ENCODE assay signal across 18 mouse cellular contexts in genomic region chr12:13639336-13639735, GRCm38 (mm10).
A peak's percentile ranks its signal among the peaks of the same experiment; 100 is the strongest.
DNase-seq lines count a peak whose midpoint lies in the region; ATAC-seq and TF ChIP-seq lines count a peak whose summit lies in the region.
"Had no signal": no experiment of that assay in that cellular context is flagged by ENCODE, and none has a peak within 500 bp of the region (broad histone marks: within the 10 kb centered on the region; RNA-seq: fewer than 3 reads in every experiment).

No protein-coding gene starts in this region.

- no peaks in the 10 kb centered on the region for H3K27me3 ChIP-seq in kidney, embryonic 16.5 days (ENCODE audit: insufficient read depth, low read length)
- no peaks in the 10 kb centered on the region for H3K27me3 ChIP-seq in myocyte (ENCODE audit: control insufficient read depth, insufficient read depth, insufficient read length)
- H3K27me3 ChIP-seq: kidney, embryonic 15.5 days; liver, embryonic 15.5 days; megakaryocyte, embryonic 14.5 days; neural tube, embryonic 12.5 days had no signal

- no peak for TF ChIP-seq CTCF in layer of hippocampus, adult 2 months (conservative IDR thresholded peaks at IDR 0.05)

- no peaks in the 10 kb centered on the region for H3K4me1 ChIP-seq in kidney, embryonic 16.5 days (ENCODE audit: insufficient read depth, low read length)
- H3K4me1 ChIP-seq: kidney, embryonic 15.5 days; liver, embryonic 15.5 days; megakaryocyte, embryonic 14.5 days; neural tube, embryonic 12.5 days had no signal

- no peak for TF ChIP-seq POLR2A in myocyte (IDR thresholded peaks at IDR 0.05; ENCODE audit: insufficient read length, low read depth)

- no peak overlapping the region for H3K9ac ChIP-seq in kidney, embryonic 16.5 days (replicated peaks; ENCODE audit: low read length)
- H3K9ac ChIP-seq: kidney, embryonic 15.5 days; liver, embryonic 15.5 days; neural tube, embryonic 12.5 days had no signal

- H3ac ChIP-seq in myocyte (ENCODE audit: control insufficient read depth, insufficient read length), result no peak overlapping the region

- ATAC-seq in kidney, embryonic 16.5 days (ENCODE audit: low FRiP score, low TSS enrichment), result no peak
- ATAC-seq: Patski had no signal

- DNase-seq in kidney, postnatal 4 days, result peak; percentile 35 to 45
- peak; percentile 0 for DNase-seq in MEL-GATA-1-ER (ENCODE audit: extremely low read depth, low read depth)
- DNase-seq in embryo, embryonic 10.5 days (ENCODE audit: low spot score), result peak; percentile 72
- DNase-seq in layer of hippocampus, adult 2 months (ENCODE audit: low spot score in 2 of 2), result no peak
- no peak for DNase-seq in gastrocnemius, postnatal 10 days
- DNase-seq: cerebellum, adult 9-10 months; gastrocnemius, adult 2 months; heart, postnatal 36 days; right cerebral cortex, postnatal 14 days; thymus, postnatal 4 days had no signal

- no peak overlapping the region for H3K27ac ChIP-seq in kidney, embryonic 16.5 days (ENCODE audit: low read length)
- no peak overlapping the region for H3K27ac ChIP-seq in layer of hippocampus, adult 2 months
- H3K27ac ChIP-seq: gastrocnemius, adult 2 months; kidney, embryonic 15.5 days; liver, embryonic 15.5 days; neural tube, embryonic 12.5 days had no signal

- 60% methylated on average over 1 of the region's 1 CpGs for WGBS in kidney, embryonic 16.5 days

- no peak overlapping the region for H3K4me3 ChIP-seq in kidney, embryonic 16.5 days (ENCODE audit: low read length)
- H3K4me3 ChIP-seq in myocyte, result no peak overlapping the region
- no peak overlapping the region for H3K4me3 ChIP-seq in layer of hippocampus, adult 2 months
- H3K4me3 ChIP-seq: erythroblast, embryonic 14.5 days; gastrocnemius, adult 2 months; kidney, embryonic 15.5 days; liver, embryonic 15.5 days; megakaryocyte, embryonic 14.5 days; neural tube, embryonic 12.5 days had no signal

- no peaks in the 10 kb centered on the region for H3K79me2 ChIP-seq in myocyte (ENCODE audit: control insufficient read depth, insufficient read depth)

- H3K36me3 ChIP-seq in kidney, embryonic 16.5 days (ENCODE audit: insufficient read depth, low read length), result no peaks in the 10 kb centered on the region
- no peaks in the 10 kb centered on the region for H3K36me3 ChIP-seq in myocyte (ENCODE audit: control insufficient read depth, insufficient read depth)
- H3K36me3 ChIP-seq: kidney, embryonic 15.5 days; liver, embryonic 15.5 days; neural tube, embryonic 12.5 days had no signal

- H3K4me2 ChIP-seq in kidney, embryonic 16.5 days (replicated peaks; ENCODE audit: low read depth, low read length), result no peak overlapping the region
- no peak overlapping the region for H3K4me2 ChIP-seq in myocyte (ENCODE audit: low read depth)
- H3K4me2 ChIP-seq: kidney, embryonic 15.5 days; liver, embryonic 15.5 days; neural tube, embryonic 12.5 days had no signal

- H3K9me3 ChIP-seq in kidney, embryonic 16.5 days (ENCODE audit: low read length), result no peaks in the 10 kb centered on the region
- H3K9me3 ChIP-seq: kidney, embryonic 15.5 days; liver, embryonic 15.5 days; megakaryocyte, embryonic 14.5 days; neural tube, embryonic 12.5 days had no signal

TF ChIP-seq in myocyte, 11 proteins besides CTCF, POLR2A, EP300 and RAD21:
- TF ChIP-seq MYOD1 (IDR thresholded peaks at IDR 0.05; ENCODE audit: control insufficient read depth in 1 of 3, insufficient read length in 2 of 3, low read depth in 2 of 3) (no peak), REST (IDR thresholded peaks at IDR 0.05; ENCODE audit: insufficient read depth, insufficient read length) (peak; percentile 23)
TF ChIP-seq in myocyte: peak in this region for 1.

Comparison
In these comparisons a context has a peak if more than half of its experiments do, and no peak if none do; other contexts are left out.
1. DNase-seq: peak in kidney, postnatal 4 days (2 of 2), MEL-GATA-1-ER (single experiment) and embryo, embryonic 10.5 days (single experiment); none in layer of hippocampus, adult 2 months (0 of 2) and gastrocnemius, postnatal 10 days (single experiment).